Mouse (Mus musculus): Measurements from ENCODE around the gene Adarb1.

DNA sequence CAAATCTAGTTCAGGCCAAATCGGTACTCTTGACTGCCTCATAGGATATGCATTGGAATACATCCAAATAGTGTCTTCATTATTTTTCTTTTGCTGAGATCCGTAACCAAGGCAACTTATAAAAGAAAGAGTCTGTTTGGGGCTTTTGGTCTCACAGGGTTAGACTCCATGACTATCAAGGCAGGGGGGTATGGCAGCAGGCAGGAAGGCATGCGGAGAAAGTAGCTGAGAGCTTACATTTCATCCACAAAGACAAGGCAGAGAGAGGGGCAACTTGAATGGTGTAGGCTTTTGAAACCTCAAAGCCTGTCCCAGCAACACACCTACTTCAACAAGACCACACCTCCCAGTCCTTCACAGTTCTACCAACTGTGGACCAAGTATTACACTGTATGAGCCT lies 162.4 kb downstream of the Adarb1 start:
- TF ChIP-seq CTCF (IDR thresholded peaks at IDR 0.05) (no peak), POLR2A (IDR thresholded peaks at IDR 0.05; ENCODE audit: insufficient read depth, low read depth, low read length) (no peak)

All from heart, adult 2 months (tissue).